Mouse (Mus musculus) C2C12 (cell line): ENCODE data around the gene Hmg20a. TPM values are rescaled to one million over a fixed set of nuclear protein-coding genes. Genes with fewer than 3 reads are reported as not detected.

Experiments used
- H3K27me3 ChIP-seq: one replicate; pipeline ENCODE4 v1.6.1; 2011; ENCODE audit not compliant: control insufficient read depth, insufficient read depth, insufficient read length
- H3K36me3 ChIP-seq: one replicate; pipeline ENCODE4 v1.6.1; 2011; ENCODE audit not compliant: control insufficient read depth, insufficient read depth
- H3K4me3 ChIP-seq: one replicate; pipeline ENCODE4 v1.5.1; 2011; ENCODE audit warnings: mild to moderate bottlenecking, control low read depth; ENCODE audit not compliant: poor library complexity, insufficient read depth, severe bottlenecking
- H3K79me2 ChIP-seq: one replicate; pipeline ENCODE4 v1.6.1; 2011; ENCODE audit not compliant: control insufficient read depth, insufficient read depth
- H3K79me3 ChIP-seq: one replicate; pipeline ENCODE4 v1.6.1; 2011; ENCODE audit warnings: low read depth, control low read depth
- H3ac ChIP-seq: one replicate; pipeline ENCODE3; 2011; ENCODE audit warnings: low read depth; ENCODE audit not compliant: control insufficient read depth, insufficient read length
- CEBPB ChIP-seq: IDR thresholded peaks from one replicate; pipeline ENCODE4 v1.6.1; 2011; ENCODE audit warnings: low read depth, mild to moderate bottlenecking, control low read depth, moderate library complexity
- CTCF ChIP-seq: IDR thresholded peaks from one replicate; pipeline ENCODE4 v1.5.1; 2011; ENCODE audit not compliant: control insufficient read depth, insufficient read depth, insufficient read length
- FOSL1 ChIP-seq: IDR thresholded peaks from one replicate; pipeline ENCODE4 v1.8.0; 2011; ENCODE audit warnings: mild to moderate bottlenecking, low read length; ENCODE audit not compliant: poor library complexity, insufficient read depth, severe bottlenecking
- MAX ChIP-seq: IDR thresholded peaks from one replicate; pipeline ENCODE4 v1.6.1; 2011; ENCODE audit warnings: mild to moderate bottlenecking, control low read depth
- MYOD1 ChIP-seq: IDR thresholded peaks from one replicate; pipeline ENCODE4 v1.6.1; 2011; ENCODE audit warnings: low read depth; ENCODE audit not compliant: control insufficient read depth, insufficient read length
- MYOG ChIP-seq: IDR thresholded peaks from one replicate; pipeline ENCODE4 v1.6.1; 2011; ENCODE audit not compliant: control insufficient read depth, insufficient read length; ENCODE audit errors: extremely low read depth
- USF1 ChIP-seq: IDR thresholded peaks from one replicate; pipeline ENCODE4 v1.6.1; 2011; ENCODE audit warnings: low read depth, mild to moderate bottlenecking, control low read depth, moderate library complexity
- polyA plus RNA-seq: library from polyadenylated mRNA; unstranded; fragments of >200 nt; fragmentation: generic; extraction: Trizol; gene quantifications from one replicate; pipeline ENCODE4 v1.2.1, GENCODE M21; 2012; ENCODE audit warnings: missing spikeins

Gene Hmg20a
- polyA plus RNA-seq, 1 experiment, result 9.7 TPM

GRCm38 (mm10) chr9:56415935-56416607 lies 2.3 kb upstream of the Hmg20a start:
- H3K36me3 ChIP-seq, result peaks cover 5% of the 10 kb centered on the region
- H3K4me3 ChIP-seq, result peak overlapping the region; percentile 74
- TF ChIP-seq MAX (no peak), MYOD1 (no peak), MYOG (no peak), CTCF (no peak), CEBPB (no peak)
- H3ac ChIP-seq, result no peak overlapping the region
- no peaks in the 10 kb centered on the region for H3K27me3 ChIP-seq
- peaks cover 61% of the 10 kb centered on the region for H3K79me3 ChIP-seq
- peaks cover 89% of the 10 kb centered on the region for H3K79me2 ChIP-seq

- no peak for TF ChIP-seq USF1
- no peak for TF ChIP-seq FOSL1
- TF ChIP-seq CTCF, result peak; percentile 81
- no peak for TF ChIP-seq CEBPB
- no peak for TF ChIP-seq MAX
- TF ChIP-seq MYOG, result no peak
- H3K27me3 ChIP-seq, result no peaks in the 10 kb centered on the region
- peaks cover 49% of the 10 kb centered on the region for H3K79me3 ChIP-seq
- peak overlapping the region; percentile 74 for H3K4me3 ChIP-seq
- H3K79me2 ChIP-seq, result peaks cover 88% of the 10 kb centered on the region
- peak overlapping the region; percentile 67 for H3ac ChIP-seq
- peaks cover 5% of the 10 kb centered on the region for H3K36me3 ChIP-seq
These were observed 928 bp upstream of the Hmg20a start for GRCm38 (mm10) chr9:56417415-56417947.

- Histone ChIP-seq H3K79me3 (peaks cover 36% of the 10 kb centered on the region), H3K27me3 (no peaks in the 10 kb centered on the region), H3K4me3 (peak overlapping the region; percentile 38), H3ac (peak overlapping the region; percentile 48), H3K36me3 (no peaks in the 10 kb centered on the region), H3K79me2 (peaks cover 86% of the 10 kb centered on the region)
- no peak for TF ChIP-seq CEBPB
These were observed 380 bp downstream of the Hmg20a start for GRCm38 (mm10) chr9:56418738-56419239.

- H3K4me3 ChIP-seq, result no peak overlapping the region
- TF ChIP-seq FOSL1, result no peak
- no peak for TF ChIP-seq USF1
- H3K27me3 ChIP-seq, result no peaks in the 10 kb centered on the region
These were observed 1.8 kb downstream of the Hmg20a start for GRCm38 (mm10) chr9:56420236-56420635.

GRCm38 (mm10) chr9:56420892-56421601 lies 2.6 kb downstream of the Hmg20a start:
- H3K79me2 ChIP-seq, result peaks cover 84% of the 10 kb centered on the region

More at GRCm38 (mm10) chr9:56420236-56420635, 1.8 kb downstream of the Hmg20a start:
- Histone ChIP-seq H3K79me3 (peaks cover 27% of the 10 kb centered on the region), H3K79me2 (peaks cover 86% of the 10 kb centered on the region), H3ac (no peak overlapping the region), H3K36me3 (no peaks in the 10 kb centered on the region)

GRCm38 (mm10) chr9:56421991-56422390 lies 3.6 kb downstream of the Hmg20a start:
- Histone ChIP-seq H3ac (no peak overlapping the region), H3K4me3 (no peak overlapping the region), H3K79me3 (peaks cover 20% of the 10 kb centered on the region), H3K36me3 (no peaks in the 10 kb centered on the region), H3K27me3 (no peaks in the 10 kb centered on the region), H3K79me2 (peaks cover 81% of the 10 kb centered on the region)
- TF ChIP-seq FOSL1, result no peak
- no peak for TF ChIP-seq MAX
- TF ChIP-seq MYOG, result no peak
- no peak for TF ChIP-seq USF1
- TF ChIP-seq MYOD1, result no peak
- TF ChIP-seq CEBPB, result no peak

More at GRCm38 (mm10) chr9:56420892-56421601, 2.6 kb downstream of the Hmg20a start:
- no peak overlapping the region for H3K4me3 ChIP-seq
- peaks cover 19% of the 10 kb centered on the region for H3K79me3 ChIP-seq
- H3K27me3 ChIP-seq, result no peaks in the 10 kb centered on the region
- TF ChIP-seq MYOG (no peak), CEBPB (no peak), FOSL1 (no peak), MYOD1 (no peak), USF1 (no peak), CTCF (no peak), MAX (no peak)
- no peaks in the 10 kb centered on the region for H3K36me3 ChIP-seq
- H3ac ChIP-seq, result no peak overlapping the region
